Mouse (Mus musculus): ENCODE data around the gene Crtc2. TPM values are rescaled to one million over a fixed set of nuclear protein-coding genes. Genes with fewer than 3 reads are reported as not detected.

Crtc2 gene
- 10.5 TPM for polyA plus RNA-seq (2014; fragmentation: Illumina TruSeq; extraction: RNeasy Lipid Tissue Mini Kit (QIAGEN cat#74804); ENCODE audit: low replicate concordance)

DNA sequence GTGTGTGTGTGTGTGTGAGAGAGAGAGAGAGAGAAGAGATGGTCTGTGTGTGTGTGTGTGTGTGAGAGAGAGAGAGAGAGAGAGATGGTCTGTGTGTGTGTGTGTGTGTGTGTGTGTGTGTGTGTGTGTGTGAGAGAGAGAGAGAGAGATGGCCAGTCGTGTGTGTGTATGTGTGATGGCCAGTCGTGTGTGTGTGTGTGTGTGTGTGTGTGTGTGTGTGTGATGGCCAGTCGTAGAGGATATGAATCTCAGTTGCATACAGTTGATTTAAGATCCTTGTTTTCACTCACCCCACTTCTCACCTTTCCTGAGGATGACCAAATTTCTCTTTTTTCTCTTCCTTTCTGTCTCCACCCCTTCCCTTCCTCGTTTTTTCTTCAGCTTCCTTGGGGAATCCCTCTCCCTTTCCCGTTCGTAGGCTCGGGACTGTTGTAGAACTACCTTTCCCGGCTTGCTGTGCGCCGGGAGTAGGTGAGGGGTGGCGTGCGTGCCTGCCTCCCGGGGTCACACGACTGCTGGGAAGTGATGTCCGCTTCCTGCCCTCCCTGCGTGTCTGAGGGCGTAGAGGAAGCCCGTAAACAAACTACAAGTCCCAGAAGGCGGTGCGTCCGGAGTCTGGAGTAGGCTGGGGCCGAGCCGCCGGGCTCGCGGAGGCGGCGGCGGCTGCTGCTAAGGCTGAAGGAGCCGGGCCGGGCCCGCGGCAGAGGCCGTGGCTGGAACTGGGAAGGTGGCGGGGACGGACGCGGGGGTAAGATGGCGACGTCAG, at the start of gene Crtc2:
TSS of gene Crtc2 (plus strand) at position 511 of the 766 bp plus-strand sequence.

GRCm38 (mm10) chr3:90213377-90213866, 40.5 kb upstream of the Crtc2 start, which contains the start of the genes Rps27 and Rab13:
TSS of gene Rps27 (minus strand) at chr3:90213651.
TSS of gene Rab13 (plus strand) at chr3:90213695.

GRCm38 (mm10) chr3:90231507-90232333, 22.2 kb upstream of the Crtc2 start, which contains the start of gene Jtb:
TSS of gene Jtb (plus strand) at chr3:90231597.

GRCm38 (mm10) chr3:90242984-90243775, 10.8 kb upstream of the Crtc2 start, which contains the start of gene Creb3l4:
TSS of gene Creb3l4 (minus strand) at chr3:90243512.

GRCm38 (mm10) chr3:90247960-90248745, 5.8 kb upstream of the Crtc2 start, which contains the start of gene Slc39a1:
TSS of gene Slc39a1 (plus strand) at chr3:90248172.

DNA sequence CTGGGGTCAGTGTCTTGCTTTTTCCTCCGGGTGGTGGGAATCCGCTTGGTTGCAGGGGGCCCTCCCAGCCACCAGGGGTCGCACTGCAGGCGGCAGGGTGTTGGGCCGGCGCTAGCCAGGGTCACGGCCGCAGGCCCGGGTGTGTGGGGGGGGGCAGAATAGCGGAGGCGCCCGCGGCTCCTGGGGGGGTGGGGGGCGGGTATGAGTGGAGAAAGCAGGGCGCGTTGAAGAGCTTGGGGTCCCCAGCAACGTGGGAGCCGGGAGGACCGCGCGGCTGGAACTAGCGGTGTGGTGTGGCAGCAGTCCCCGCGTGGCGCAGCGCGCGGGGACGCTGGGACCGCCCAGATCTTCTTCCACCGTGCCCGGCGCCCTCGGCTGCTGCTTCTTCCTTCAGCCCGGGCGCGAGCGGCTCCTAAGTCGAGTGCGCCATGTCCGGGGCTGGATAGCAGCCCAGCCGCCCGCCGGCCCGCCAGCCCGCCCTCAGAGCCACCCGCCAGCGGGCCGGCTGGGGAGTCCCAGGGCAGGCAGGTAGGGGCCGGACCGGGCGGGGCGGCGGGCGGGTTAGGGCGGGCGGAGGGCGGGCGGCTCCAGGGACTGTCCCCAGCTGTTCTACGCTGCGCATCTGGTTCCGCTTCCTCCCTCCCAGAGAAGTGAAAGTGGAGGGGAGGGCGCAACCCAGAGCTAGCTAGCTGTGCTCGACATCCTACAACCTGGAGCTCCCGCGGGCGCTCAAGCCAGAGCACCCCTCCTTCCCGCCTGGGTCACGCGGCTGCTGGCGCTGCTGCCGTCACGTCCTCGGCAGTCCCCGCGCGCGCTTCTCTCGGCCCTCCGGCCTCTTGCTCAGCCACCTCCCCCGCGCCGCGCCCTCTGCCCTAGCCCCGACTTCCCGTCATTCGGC, 11.3 kb downstream of the Crtc2 start, which contains the start of gene Dennd4b:
TSS of gene Dennd4b (plus strand) at position 152 of the 898 bp plus-strand sequence.

GRCm38 (mm10) chr3:90292345-90293275, 38.6 kb downstream of the Crtc2 start, which contains the start of gene Gatad2b:
TSS of gene Gatad2b (plus strand) at chr3:90293178.

Other genes with a start within 250 kb of the Crtc2 start
- gene 4933434E20Rik, start 202.5 kb upstream of the Crtc2 start, polyA plus RNA-seq (2014; fragmentation: Illumina TruSeq; extraction: RNeasy Lipid Tissue Mini Kit (QIAGEN cat#74804); ENCODE audit: low replicate concordance): 86.9 TPM
- gene Ubap2l, start 201.5 kb upstream of the Crtc2 start, polyA plus RNA-seq (2014; fragmentation: Illumina TruSeq; extraction: RNeasy Lipid Tissue Mini Kit (QIAGEN cat#74804); ENCODE audit: low replicate concordance): 60.7 TPM
- 255 TPM for gene Tpm3, start 181.5 kb upstream of the Crtc2 start, polyA plus RNA-seq (2014; fragmentation: Illumina TruSeq; extraction: RNeasy Lipid Tissue Mini Kit (QIAGEN cat#74804); ENCODE audit: low replicate concordance)
- 0.07 TPM for gene Nup210l, start 150.0 kb upstream of the Crtc2 start, polyA plus RNA-seq (2014; fragmentation: Illumina TruSeq; extraction: RNeasy Lipid Tissue Mini Kit (QIAGEN cat#74804); ENCODE audit: low replicate concordance)
- 848 TPM for gene Rps27, start 40.5 kb upstream of the Crtc2 start, polyA plus RNA-seq (2014; fragmentation: Illumina TruSeq; extraction: RNeasy Lipid Tissue Mini Kit (QIAGEN cat#74804); ENCODE audit: low replicate concordance)
- gene Rab13, start 40.5 kb upstream of the Crtc2 start, polyA plus RNA-seq (2014; fragmentation: Illumina TruSeq; extraction: RNeasy Lipid Tissue Mini Kit (QIAGEN cat#74804); ENCODE audit: low replicate concordance): 2.2 TPM
- 152 TPM for gene Jtb, start 22.6 kb upstream of the Crtc2 start, polyA plus RNA-seq (2014; fragmentation: Illumina TruSeq; extraction: RNeasy Lipid Tissue Mini Kit (QIAGEN cat#74804); ENCODE audit: low replicate concordance)
- 3.1 TPM for gene Creb3l4, start 10.7 kb upstream of the Crtc2 start, polyA plus RNA-seq (2014; fragmentation: Illumina TruSeq; extraction: RNeasy Lipid Tissue Mini Kit (QIAGEN cat#74804); ENCODE audit: low replicate concordance)
- gene Slc39a1, start 6.0 kb upstream of the Crtc2 start, polyA plus RNA-seq (2014; fragmentation: Illumina TruSeq; extraction: RNeasy Lipid Tissue Mini Kit (QIAGEN cat#74804); ENCODE audit: low replicate concordance): 62.4 TPM
- 0.48 TPM for gene Dennd4b, start 11.0 kb downstream of the Crtc2 start, polyA plus RNA-seq (2014; fragmentation: Illumina TruSeq; extraction: RNeasy Lipid Tissue Mini Kit (QIAGEN cat#74804); ENCODE audit: low replicate concordance)
- 20.5 TPM for gene Gatad2b, start 39.0 kb downstream of the Crtc2 start, polyA plus RNA-seq (2014; fragmentation: Illumina TruSeq; extraction: RNeasy Lipid Tissue Mini Kit (QIAGEN cat#74804); ENCODE audit: low replicate concordance)
- not detected for gene Slc27a3, start 135.8 kb downstream of the Crtc2 start, polyA plus RNA-seq (2014; fragmentation: Illumina TruSeq; extraction: RNeasy Lipid Tissue Mini Kit (QIAGEN cat#74804); ENCODE audit: low replicate concordance)
- 8.9 TPM for gene Ints3, start 179.5 kb downstream of the Crtc2 start, polyA plus RNA-seq (2014; fragmentation: Illumina TruSeq; extraction: RNeasy Lipid Tissue Mini Kit (QIAGEN cat#74804); ENCODE audit: low replicate concordance)
- gene Npr1, start 211.7 kb downstream of the Crtc2 start, polyA plus RNA-seq (2014; fragmentation: Illumina TruSeq; extraction: RNeasy Lipid Tissue Mini Kit (QIAGEN cat#74804); ENCODE audit: low replicate concordance): 1.4 TPM
- gene Ilf2, start 222.0 kb downstream of the Crtc2 start, polyA plus RNA-seq (2014; fragmentation: Illumina TruSeq; extraction: RNeasy Lipid Tissue Mini Kit (QIAGEN cat#74804); ENCODE audit: low replicate concordance): 30.4 TPM
- gene Snapin, start 236.9 kb downstream of the Crtc2 start, polyA plus RNA-seq (2014; fragmentation: Illumina TruSeq; extraction: RNeasy Lipid Tissue Mini Kit (QIAGEN cat#74804); ENCODE audit: low replicate concordance): 32.7 TPM

Data from small intestine, adult 10 weeks (tissue).